Mouse (Mus musculus) midbrain, embryonic 14.5 days (tissue): Measurements from ENCODE around the gene Gm49358. TPM values are rescaled to one million over a fixed set of nuclear protein-coding genes. Genes with fewer than 3 reads are reported as not detected.

Experiments
- ATAC-seq: fragments of 200-750 bp; cut with Nextera tagmentation; 2 replicates; pipeline ENCODE4 v1.8.0; 2017; ENCODE audit warnings: moderate number of reproducible peaks, moderate library complexity; ENCODE audit not compliant: low FRiP score, low TSS enrichment
- DNase-seq: peaks from one replicate; pipeline ENCODE4 v3.0.0-alpha.2; 2015
- H3K27ac ChIP-seq: fragments of 300-500 bp; sonication (generic); replicated peaks from 2 replicates; pipeline ENCODE4 v1.5.1; 2014; ENCODE audit warnings: mild to moderate bottlenecking, low read depth, low read length, moderate library complexity
- H3K27me3 ChIP-seq: fragments of 300-500 bp; sonication (generic); 2 replicates; pipeline ENCODE4 v1.6.1; 2014; ENCODE audit warnings: low read length, control low read depth, mixed read lengths; ENCODE audit not compliant: control insufficient read depth, insufficient read depth
- H3K36me3 ChIP-seq: fragments of 300-500 bp; sonication (generic); 2 replicates; pipeline ENCODE4 v1.6.1; 2014; ENCODE audit warnings: low read length, control low read depth; ENCODE audit not compliant: control insufficient read depth, insufficient read depth
- H3K4me1 ChIP-seq: fragments of 300-500 bp; sonication (generic); 2 replicates; pipeline ENCODE4 v1.6.1; 2014; ENCODE audit warnings: mild to moderate bottlenecking, antibody characterized with exemption, low read length, control low read depth; ENCODE audit not compliant: control insufficient read depth, insufficient read depth
- H3K4me2 ChIP-seq: fragments of 300-500 bp; sonication (generic); 2 replicates; pipeline ENCODE4 v1.6.1; 2014; ENCODE audit warnings: mild to moderate bottlenecking, low read length, moderate library complexity
- H3K4me3 ChIP-seq: fragments of 300-500 bp; sonication (generic); replicated peaks from 2 replicates; pipeline ENCODE4 v1.5.1; 2014; ENCODE audit warnings: low read depth, low read length
- H3K9ac ChIP-seq: fragments of 300-500 bp; sonication (generic); replicated peaks from 2 replicates; pipeline ENCODE4 v1.6.1; 2014; ENCODE audit warnings: mild to moderate bottlenecking, low read length, moderate library complexity
- H3K9me3 ChIP-seq: fragments of 300-500 bp; sonication (generic); 2 replicates; pipeline ENCODE4 v1.6.1; 2016; ENCODE audit warnings: low read length, control low read depth, mixed read lengths; ENCODE audit not compliant: control insufficient read depth
- WGBS: fragments of 180-500 bp; shearing (Covaris S2); extraction: QIAGEN DNeasy Blood & Tissue Kit; methylation state at CpG from one replicate; pipeline ENCODE4 v1.1.7; 2014; 5-methylcytosine and 5-hydroxymethylcytosine counted together
- polyA plus RNA-seq: library from polyadenylated mRNA; unstranded; fragments of >200 nt; fragmentation: Nextera tagmentation; extraction: Ambion mirVana; gene quantifications from 2 replicates; pipeline ENCODE4 v1.2.1, GENCODE M21; 2014

The Gm49358 gene
- polyA plus RNA-seq, 1 experiment from 2014 or later, result 0.87 TPM

GRCm38 (mm10) chr10:86779816-86780500, 16.2 kb downstream of the Gm49358 start:
- no peaks in the 10 kb centered on the region for H3K36me3 ChIP-seq
- H3K4me2 ChIP-seq, result peak overlapping the region; percentile 93
- H3K4me3 ChIP-seq, result peak overlapping the region; percentile 72
- peak overlapping the region; percentile 70 for H3K27ac ChIP-seq
- peak overlapping the region; percentile 70 for H3K9ac ChIP-seq
- peaks cover 8% of the 10 kb centered on the region; the same call in 1 of the 2 replicates for H3K4me1 ChIP-seq
- ATAC-seq, result no peak
- no peaks in the 10 kb centered on the region for H3K27me3 ChIP-seq
- DNase-seq, result no peak
- H3K9me3 ChIP-seq, result no peaks in the 10 kb centered on the region
- WGBS, result 15% methylated on average over 12 of the region's 12 CpGs

- Histone ChIP-seq H3K4me2 (peak overlapping the region; percentile 93), H3K4me3 (no peak overlapping the region), H3K27ac (no peak overlapping the region), H3K9me3 (no peaks in the 10 kb centered on the region), H3K9ac (no peak overlapping the region), H3K36me3 (no peaks in the 10 kb centered on the region), H3K27me3 (no peaks in the 10 kb centered on the region), H3K4me1 (peaks cover 8% of the 10 kb centered on the region; the same call in 1 of the 2 replicates)
- DNase-seq (no peak), ATAC-seq (no peak)
- 24% methylated on average over 5 of the region's 5 CpGs for WGBS
These were observed 17.9 kb downstream of the Gm49358 start for GRCm38 (mm10) chr10:86781641-86782040.

- no peak overlapping the region for H3K9ac ChIP-seq
- no peaks in the 10 kb centered on the region for H3K27me3 ChIP-seq
- peaks cover 7% of the 10 kb centered on the region; the same call in 1 of the 2 replicates for H3K4me1 ChIP-seq
- DNase-seq, result no peak
- WGBS, result 50% methylated on average over 5 of the region's 5 CpGs
- no peaks in the 10 kb centered on the region for H3K36me3 ChIP-seq
- no peak overlapping the region for H3K4me3 ChIP-seq
- no peak overlapping the region for H3K4me2 ChIP-seq
- no peak overlapping the region for H3K27ac ChIP-seq
- no peaks in the 10 kb centered on the region for H3K9me3 ChIP-seq
- ATAC-seq, result no peak
These were observed 18.9 kb downstream of the Gm49358 start for GRCm38 (mm10) chr10:86782656-86783055.

GRCm38 (mm10) chr10:86783561-86783960, 19.8 kb downstream of the Gm49358 start:
- ATAC-seq, result no peak
- Histone ChIP-seq H3K36me3 (no peaks in the 10 kb centered on the region), H3K27me3 (no peaks in the 10 kb centered on the region), H3K9ac (no peak overlapping the region), H3K4me2 (no peak overlapping the region), H3K9me3 (no peaks in the 10 kb centered on the region), H3K27ac (no peak overlapping the region), H3K4me3 (no peak overlapping the region), H3K4me1 (no peaks in the 10 kb centered on the region)
- DNase-seq, result no peak
- 85% methylated on average over 5 of the region's 5 CpGs for WGBS

GRCm38 (mm10) chr10:86784126-86784675, 20.4 kb downstream of the Gm49358 start:
- H3K4me1 ChIP-seq, result no peaks in the 10 kb centered on the region
- DNase-seq (no peak), ATAC-seq (no peak)
- no peak overlapping the region for H3K27ac ChIP-seq
- no peaks in the 10 kb centered on the region for H3K9me3 ChIP-seq
- H3K4me3 ChIP-seq, result no peak overlapping the region
- H3K9ac ChIP-seq, result no peak overlapping the region
- 86% methylated on average over 5 of the region's 5 CpGs for WGBS
- H3K4me2 ChIP-seq, result no peak overlapping the region
- H3K36me3 ChIP-seq, result no peaks in the 10 kb centered on the region
- no peaks in the 10 kb centered on the region for H3K27me3 ChIP-seq

GRCm38 (mm10) chr10:86785396-86785795, 21.6 kb downstream of the Gm49358 start:
- H3K9ac ChIP-seq, result no peak overlapping the region
- no peak overlapping the region for H3K4me3 ChIP-seq
- no peak overlapping the region for H3K27ac ChIP-seq
- H3K4me1 ChIP-seq, result no peaks in the 10 kb centered on the region
- DNase-seq, result no peak
- no peak overlapping the region for H3K4me2 ChIP-seq
- WGBS, result 81% methylated on average over 2 of the region's 2 CpGs
- no peaks in the 10 kb centered on the region for H3K27me3 ChIP-seq
- H3K9me3 ChIP-seq, result no peaks in the 10 kb centered on the region
- no peak for ATAC-seq
- no peaks in the 10 kb centered on the region for H3K36me3 ChIP-seq

- no peak for DNase-seq
- no peak for ATAC-seq
- Histone ChIP-seq H3K36me3 (no peaks in the 10 kb centered on the region), H3K9ac (no peak overlapping the region), H3K4me2 (no peak overlapping the region), H3K27ac (no peak overlapping the region), H3K4me3 (no peak overlapping the region), H3K27me3 (no peaks in the 10 kb centered on the region), H3K9me3 (no peaks in the 10 kb centered on the region), H3K4me1 (no peaks in the 10 kb centered on the region)
- WGBS, result 93% methylated on average over 5 of the region's 5 CpGs
These were observed 22.3 kb downstream of the Gm49358 start for GRCm38 (mm10) chr10:86786083-86786482.

GRCm38 (mm10) chr10:86788193-86788592, 24.4 kb downstream of the Gm49358 start:
- H3K4me1 ChIP-seq, result no peaks in the 10 kb centered on the region
- no peaks in the 10 kb centered on the region for H3K9me3 ChIP-seq
- no peak for DNase-seq
- no peaks in the 10 kb centered on the region for H3K27me3 ChIP-seq
- no peak overlapping the region for H3K27ac ChIP-seq
- no peak overlapping the region for H3K4me2 ChIP-seq
- no peak overlapping the region for H3K4me3 ChIP-seq
- no peak for ATAC-seq
- WGBS, result 64% methylated on average over 5 of the region's 5 CpGs
- no peak overlapping the region for H3K9ac ChIP-seq
- no peaks in the 10 kb centered on the region for H3K36me3 ChIP-seq

GRCm38 (mm10) chr10:86789146-86789672, 25.4 kb downstream of the Gm49358 start:
- H3K27me3 ChIP-seq, result no peaks in the 10 kb centered on the region
- WGBS, result 76% methylated on average over 7 of the region's 7 CpGs
- H3K36me3 ChIP-seq, result no peaks in the 10 kb centered on the region
- H3K27ac ChIP-seq, result no peak overlapping the region
- DNase-seq (no peak), ATAC-seq (no peak)
- no peak overlapping the region for H3K4me2 ChIP-seq
- H3K4me3 ChIP-seq, result no peak overlapping the region
- H3K4me1 ChIP-seq, result no peaks in the 10 kb centered on the region
- H3K9ac ChIP-seq, result no peak overlapping the region
- H3K9me3 ChIP-seq, result no peaks in the 10 kb centered on the region
